Mouse (Mus musculus): Measurements from ENCODE around the gene Ano4.

GRCm38 (mm10) chr10:89194440-89194839 is 150.1 kb downstream of the Ano4 start:
- no peak for TF ChIP-seq CTCF (IDR thresholded peaks at IDR 0.05; ENCODE audit: low read depth)
- TF ChIP-seq EP300 (IDR thresholded peaks at IDR 0.05; ENCODE audit: low read depth): no peak
